Mouse (Mus musculus): ENCODE data around the gene Gm10490. TPM values are rescaled to one million over a fixed set of nuclear protein-coding genes. Genes with fewer than 3 reads are reported as not detected.

The Gm10490 gene
- total RNA-seq (2023): not detected

DNA sequence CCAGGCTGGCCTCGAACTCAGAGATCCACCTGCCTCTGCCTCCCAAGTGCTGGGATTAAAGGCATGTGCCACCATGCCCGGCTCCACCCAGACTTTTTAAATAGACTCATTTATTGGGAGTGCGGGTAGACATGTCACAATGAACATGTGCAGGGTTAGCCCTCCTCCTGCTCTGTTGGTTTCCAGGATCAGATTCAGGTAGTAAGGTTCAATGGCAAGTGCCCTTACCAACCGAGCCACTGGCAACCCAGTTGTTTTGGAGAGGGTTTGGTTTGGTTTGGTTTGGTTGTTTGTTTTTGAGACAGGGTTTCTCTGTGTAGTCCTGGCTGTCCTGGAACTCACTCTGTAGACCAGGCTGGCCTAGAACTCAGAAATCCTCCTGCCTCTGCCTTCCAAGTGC is at the start of gene Gm10490:
Gm10490 (plus strand) TSS at position 301 of the 400 bp plus-strand sequence.

DNA sequence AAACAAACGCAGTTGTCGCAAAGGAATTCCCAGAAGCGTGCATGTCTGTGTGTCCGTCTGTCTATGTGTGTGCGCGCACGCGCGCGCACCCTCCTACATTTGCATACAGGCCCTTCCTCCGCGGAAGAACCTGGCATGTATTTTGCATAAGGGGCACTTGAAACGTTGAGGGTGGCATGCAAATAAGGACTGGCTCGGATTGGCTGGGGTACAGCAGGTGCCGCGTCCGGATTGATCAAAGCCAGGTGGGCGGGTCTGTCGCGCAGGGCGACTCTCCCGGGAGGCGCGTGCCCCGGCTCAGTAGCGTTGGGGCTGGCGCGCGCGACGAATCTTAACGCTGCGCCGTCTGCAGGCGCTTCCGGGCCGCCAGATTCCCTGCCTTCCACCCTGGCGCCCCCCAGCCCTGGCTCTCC is 31.3 kb upstream of the Gm10490 start, which contains the start of gene Pim2:
Pim2 (plus strand) TSS at position 256 of the 413 bp plus-strand sequence.

DNA sequence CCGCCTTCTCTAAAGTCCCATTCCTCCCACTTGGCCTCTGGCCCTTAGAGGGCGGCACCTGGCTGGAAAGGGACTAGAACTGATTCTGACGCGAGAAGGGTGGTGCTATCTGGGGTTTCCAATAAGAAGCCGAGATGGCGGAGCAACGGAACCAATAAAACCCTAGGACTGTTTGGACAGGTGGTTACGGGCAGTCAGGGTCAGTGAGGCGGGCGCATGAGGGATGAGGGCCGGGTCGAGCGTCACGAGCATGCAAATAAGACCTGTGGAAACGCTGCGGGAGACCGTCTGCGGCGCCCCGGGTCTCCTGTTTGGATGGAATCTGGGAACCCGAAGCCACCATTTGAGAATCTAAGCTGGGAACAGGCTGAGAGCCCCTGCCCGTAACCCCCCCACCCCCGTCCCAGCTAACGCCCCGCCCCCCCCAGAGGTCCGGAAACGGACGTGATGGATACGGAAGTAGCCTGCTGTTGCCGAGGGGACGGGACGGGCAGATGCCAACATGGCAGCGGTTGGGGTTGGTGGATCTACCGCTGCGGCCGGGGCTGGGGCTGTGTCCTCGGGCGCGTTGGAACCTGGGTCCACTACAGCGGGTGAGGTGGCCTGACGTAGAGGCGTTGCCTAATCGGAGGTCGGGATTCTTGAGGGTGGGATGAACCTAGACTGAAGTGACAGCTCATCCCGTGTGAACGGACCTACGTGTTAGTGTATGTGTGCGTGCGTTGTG is 25.3 kb upstream of the Gm10490 start, which contains the start of gene Slc35a2:
Slc35a2 (plus strand) TSS at position 188 of the 727 bp plus-strand sequence.

DNA sequence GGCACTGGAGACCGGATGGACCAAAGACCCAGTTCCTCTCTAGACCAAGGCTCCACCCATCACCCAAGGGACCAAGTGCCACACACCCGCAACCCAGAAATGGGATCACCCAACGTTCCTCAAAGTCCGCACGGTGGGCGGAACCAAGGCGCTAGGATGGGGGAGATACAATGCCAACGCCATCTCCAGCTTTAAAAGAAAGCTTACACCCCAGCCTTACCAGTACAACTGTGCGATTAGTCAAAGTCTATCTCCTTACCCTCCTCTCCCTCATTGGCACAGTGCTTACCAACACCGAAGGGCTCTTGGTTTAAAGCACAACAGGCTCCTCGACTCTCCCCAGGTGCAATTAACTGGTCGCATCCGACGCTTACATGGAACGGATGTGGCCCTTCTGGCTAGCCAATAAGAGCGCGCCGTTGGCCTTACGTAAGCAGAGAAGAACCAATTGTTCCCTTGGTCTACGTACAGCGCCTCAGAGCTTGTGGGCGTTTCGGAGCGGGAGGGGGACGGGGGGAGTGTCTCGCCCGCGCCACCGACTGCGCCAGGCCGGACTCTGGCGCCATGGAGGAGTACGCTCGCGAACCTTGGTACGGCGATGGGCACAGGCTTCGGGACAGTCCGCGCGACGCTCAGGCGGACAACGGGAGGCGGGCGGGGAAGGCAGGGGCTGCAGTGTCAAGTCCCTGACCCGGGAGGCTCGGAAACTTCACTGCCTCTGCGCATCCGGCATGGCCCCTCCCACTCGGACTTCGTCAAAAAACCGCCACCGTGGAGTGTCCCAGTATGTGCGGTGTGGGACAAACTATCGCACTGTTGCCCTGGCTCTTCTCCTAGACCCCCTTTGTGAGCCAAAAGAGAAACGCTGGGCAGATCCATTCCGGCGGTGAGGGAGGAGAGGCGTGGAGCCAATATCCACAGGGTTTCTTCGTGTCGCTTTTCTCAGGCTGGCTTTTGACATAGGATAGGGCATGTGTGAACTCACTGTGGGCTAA is 10.2 kb upstream of the Gm10490 start, which contains the start of the genes Pqbp1 and Timm17b:
Pqbp1 (minus strand) TSS at position 390 of the 995 bp plus-strand sequence.
Timm17b (plus strand) TSS at position 478 of the 995 bp plus-strand sequence.

DNA sequence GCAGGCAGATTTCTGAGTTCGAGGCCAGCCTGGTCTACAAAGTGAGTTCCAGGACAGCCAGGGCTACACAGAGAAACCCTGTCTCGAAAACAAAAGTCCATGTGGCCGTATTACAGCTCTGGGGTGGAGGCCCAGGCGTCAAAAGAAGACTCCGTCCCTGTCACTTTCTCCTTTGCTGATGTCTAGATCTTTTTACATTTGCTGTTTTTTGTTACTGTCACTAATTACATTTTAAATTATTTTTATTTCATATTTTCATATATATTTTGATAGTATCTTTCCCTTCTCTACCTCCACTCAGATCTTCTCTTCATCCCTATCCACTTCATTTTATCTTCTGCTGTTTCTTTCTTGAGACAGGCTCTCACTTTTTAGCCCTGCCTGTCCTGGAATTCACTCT is 1.6 kb upstream of the Gm10490 start, which contains the start of gene Gm10491:
Gm10491 (minus strand) TSS at position 101 of the 400 bp plus-strand sequence.

DNA sequence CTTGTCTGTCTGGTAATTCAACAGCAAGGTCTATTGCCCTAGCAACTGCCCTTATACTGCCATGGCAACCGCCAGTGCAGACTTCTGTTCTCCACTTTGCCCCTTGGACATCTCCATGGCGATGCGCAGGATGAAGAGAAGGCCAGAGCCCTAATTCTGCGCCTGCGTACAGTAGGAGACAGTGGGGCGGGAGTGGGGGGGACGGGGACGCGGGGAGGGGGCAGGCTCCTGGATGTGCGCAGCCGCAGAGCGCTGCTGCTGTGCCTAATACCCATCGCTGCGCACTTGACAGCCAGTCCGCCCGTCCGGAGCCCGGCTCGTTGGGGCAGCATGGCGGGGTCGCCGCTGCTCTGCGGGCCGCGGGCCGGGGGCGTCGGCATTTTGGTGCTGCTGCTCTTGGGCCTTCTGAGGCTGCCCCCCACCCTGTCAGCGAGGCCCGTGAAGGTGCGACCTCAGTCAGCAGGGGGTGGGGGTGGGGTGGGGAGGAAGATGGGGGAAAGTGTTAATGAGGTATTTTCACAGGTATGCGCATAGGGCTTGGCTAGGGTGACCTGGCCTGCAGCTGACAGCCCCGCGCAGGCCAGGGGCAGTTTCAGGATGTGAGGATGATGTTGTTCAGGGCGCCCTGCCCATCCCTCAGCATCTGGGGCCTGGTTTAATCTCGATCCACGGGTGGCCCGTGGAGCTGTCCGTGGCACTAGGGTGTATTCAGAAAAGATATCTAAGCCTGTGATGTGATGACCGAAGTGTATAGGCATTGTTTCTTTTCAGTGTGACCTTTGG is 10.4 kb downstream of the Gm10490 start, which contains the start of gene Pcsk1n:
Pcsk1n (plus strand) TSS at position 222 of the 783 bp plus-strand sequence.

DNA sequence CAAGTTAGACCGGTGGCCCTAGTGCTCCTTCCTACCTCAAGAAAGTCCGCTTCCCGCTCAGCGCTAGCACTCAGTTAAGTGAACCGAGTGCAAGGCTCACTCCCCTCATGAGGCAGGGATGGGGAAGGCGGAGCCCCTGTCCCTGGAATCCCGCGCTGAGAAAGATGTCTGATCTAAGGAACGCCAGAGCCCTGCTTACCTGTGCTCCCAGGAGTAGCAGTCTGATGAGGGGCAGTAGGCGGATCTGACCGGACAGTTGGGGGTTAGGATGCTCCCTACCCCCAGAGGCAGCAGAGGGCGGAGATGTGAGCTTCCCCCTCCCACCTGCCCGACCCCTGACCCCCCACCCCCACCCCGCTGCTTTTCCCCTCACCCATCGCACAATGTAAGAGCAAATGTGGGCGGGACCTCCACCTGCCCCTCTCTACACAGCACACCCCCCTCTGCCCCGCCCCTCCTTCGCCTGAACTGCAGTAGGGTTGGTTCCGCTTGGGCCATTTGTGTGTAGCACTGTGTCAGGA is 19.0 kb downstream of the Gm10490 start, which contains the start of gene Eras:
Eras (minus strand) TSS at position 338 of the 521 bp plus-strand sequence.

DNA sequence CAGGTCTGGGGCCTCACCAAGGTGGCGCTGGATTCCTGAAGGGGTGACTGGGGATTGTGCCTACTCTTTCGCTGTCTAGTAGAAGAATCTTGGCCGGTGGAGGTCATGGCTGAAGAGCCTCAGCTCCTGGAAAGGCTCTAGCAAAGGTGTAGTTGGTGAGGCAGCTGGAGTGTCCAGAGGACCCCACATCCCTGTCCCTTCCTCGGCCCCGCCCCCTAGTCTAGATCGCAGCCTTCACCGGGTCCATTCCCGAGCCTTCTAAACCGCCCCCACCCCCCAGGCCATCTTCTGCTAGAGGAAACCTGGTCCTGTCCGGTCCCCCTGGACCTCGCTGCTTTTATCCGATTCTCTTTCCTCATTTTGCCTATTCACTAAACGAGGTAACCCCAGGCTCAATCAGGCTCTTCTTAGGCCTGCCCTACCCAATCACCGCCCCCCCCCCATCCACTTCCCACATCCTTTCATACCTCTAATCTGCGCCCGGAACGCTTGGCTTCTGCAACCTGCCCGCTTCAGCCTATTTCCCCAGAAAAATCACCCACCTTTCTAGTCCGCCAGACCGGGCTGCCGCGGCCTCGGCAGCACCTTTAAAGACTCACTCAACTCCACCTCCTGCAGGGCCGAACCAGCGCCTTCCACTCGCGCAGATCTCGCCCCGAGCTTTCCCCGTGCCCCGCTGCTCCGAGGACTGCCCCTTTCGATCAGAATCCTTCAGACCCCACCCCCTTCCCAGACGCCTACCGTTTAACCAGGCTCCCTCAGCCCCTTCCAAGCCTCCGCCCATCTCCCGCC is 38.0 kb downstream of the Gm10490 start, which contains the start of gene Hdac6:
Hdac6 (minus strand) TSS at position 782 of the 792 bp plus-strand sequence.

Other genes starting within 250 kb of the Gm10490 start
- gene Plp2, start 238.2 kb upstream of the Gm10490 start, total RNA-seq (2023): 10 to 100 TPM; 78.2 to 91.8 TPM
- not detected for gene Magix, start 228.3 kb upstream of the Gm10490 start, total RNA-seq (2023)
- 10 to 100 TPM; 38.6 to 45.8 TPM for gene Gpkow, start 212.4 kb upstream of the Gm10490 start, total RNA-seq (2023)
- 10 to 100 TPM; 42.0 to 42.8 TPM for gene Wdr45, start 195.2 kb upstream of the Gm10490 start, total RNA-seq (2023)
- gene Gm45208, start 187.3 kb upstream of the Gm10490 start, total RNA-seq (2023): not detected
- 10 to 100 TPM in 1 of 2 experiments, 1 to 10 TPM in 1; 8.2 to 10.6 TPM for gene Praf2, start 181.1 kb upstream of the Gm10490 start, total RNA-seq (2023)
- gene Ccdc120, start 158.6 kb upstream of the Gm10490 start, total RNA-seq (2023): not detected
- 100 to 1,000 TPM; 109 to 115 TPM for gene Tfe3, start 147.0 kb upstream of the Gm10490 start, total RNA-seq (2023)
- 100 to 1,000 TPM; 114 to 122 TPM for gene Gripap1, start 119.8 kb upstream of the Gm10490 start, total RNA-seq (2023)
- 1 to 10 TPM; 2.0 to 5.9 TPM for gene Kcnd1, start 87.3 kb upstream of the Gm10490 start, total RNA-seq (2023)
- 100 to 1,000 TPM; 147 to 152 TPM for gene Otud5, start 68.2 kb upstream of the Gm10490 start, total RNA-seq (2023)
- gene Pim2, start 31.3 kb upstream of the Gm10490 start, total RNA-seq (2023): 1 to 10 TPM; 7.1 to 7.2 TPM
- gene Slc35a2, start 25.5 kb upstream of the Gm10490 start, total RNA-seq (2023): 10 to 100 TPM; 30.2 to 34.2 TPM
- gene Pqbp1, start 10.3 kb upstream of the Gm10490 start, total RNA-seq (2023): 10 to 100 TPM; 40.6 to 46.7 TPM
- 10 to 100 TPM; 28.4 to 31.2 TPM for gene Timm17b, start 10.2 kb upstream of the Gm10490 start, total RNA-seq (2023)
- not detected for gene Gm10491, start 1.7 kb upstream of the Gm10490 start, total RNA-seq (2023)
- gene Pcsk1n, start 10.3 kb downstream of the Gm10490 start, total RNA-seq (2023): not detected
- not detected for gene Eras, start 19.1 kb downstream of the Gm10490 start, total RNA-seq (2023)
- gene Hdac6, start 38.3 kb downstream of the Gm10490 start, total RNA-seq (2023): 10 to 100 TPM in 1 of 2 experiments, 1 to 10 TPM in 1; 8.1 to 11.2 TPM
- gene Gata1, start 68.5 kb downstream of the Gm10490 start, total RNA-seq (2023): not detected
- gene Glod5, start 109.0 kb downstream of the Gm10490 start, total RNA-seq (2023): not detected
- 10 to 100 TPM; 13.8 to 15.7 TPM for gene Suv39h1, start 165.2 kb downstream of the Gm10490 start, total RNA-seq (2023)
- 100 to 1,000 TPM; 141 to 157 TPM for gene Was, start 181.0 kb downstream of the Gm10490 start, total RNA-seq (2023)
- 10 to 100 TPM; 72.2 to 76.7 TPM for gene Wdr13, start 223.3 kb downstream of the Gm10490 start, total RNA-seq (2023)
- 100 to 1,000 TPM; 328 to 382 TPM for gene Rbm3, start 236.3 kb downstream of the Gm10490 start, total RNA-seq (2023)

Measured in monocyte, adult 59 days (primary cell).